Mouse (Mus musculus) erythroblast, embryonic 14.5 days (primary cell): ENCODE measurements at regions not wholly inside any gene's neighbourhood (a gene's known extent, or its start where the extent isn't known, plus 50 kb on each side); places are given as distances from the start of the nearest gene placed in this dataset.
"Not testable (repeated sequence)": the region's sequence is repeated elsewhere in the genome, so short reads cannot be mapped to it uniquely, and the experiment has no call there.

Experiments used
- H3K27me3 ChIP-seq: 2 replicates; pipeline ENCODE4 v1.6.1; 2012; ENCODE audit warnings: inconsistent platforms; ENCODE audit not compliant: control insufficient read depth
- H3K36me3 ChIP-seq: 2 replicates; pipeline ENCODE4 v1.6.1; 2012; ENCODE audit warnings: mild to moderate bottlenecking, inconsistent platforms; ENCODE audit not compliant: control insufficient read depth
- H3K4me1 ChIP-seq: 2 replicates; pipeline ENCODE4 v1.6.1; 2012; ENCODE audit warnings: inconsistent platforms; ENCODE audit not compliant: control insufficient read depth
- H3K4me3 ChIP-seq: replicated peaks from 2 replicates; pipeline ENCODE3; 2012; ENCODE audit warnings: moderate library complexity, mild to moderate bottlenecking, inconsistent platforms
- H3K9me3 ChIP-seq: 2 replicates; pipeline ENCODE4 v1.6.1; 2012; ENCODE audit warnings: low read length, inconsistent platforms, mixed read lengths; ENCODE audit not compliant: control insufficient read depth
- GATA1 ChIP-seq: IDR thresholded peaks from 2 replicates; pipeline ENCODE4 v1.6.1; 2012; ENCODE audit warnings: low read length, inconsistent platforms, mixed read lengths
- TAL1 ChIP-seq: IDR thresholded peaks from 3 replicates; pipeline ENCODE4 v1.6.1; 2012; ENCODE audit warnings: low read length, inconsistent platforms, mixed read lengths

GRCm38 (mm10) chr1:7388627-7389026 is 2580.9 kb downstream of the Gm37988 start:
- Histone ChIP-seq H3K4me1 (no peaks in the 10 kb centered on the region), H3K4me3 (no peak overlapping the region), H3K36me3 (no peaks in the 10 kb centered on the region; the same call in 1 of the 2 replicates), H3K9me3 (no peaks in the 10 kb centered on the region), H3K27me3 (no peaks in the 10 kb centered on the region)
- TF ChIP-seq GATA1: no peak
- TF ChIP-seq TAL1: no peak

- TF ChIP-seq GATA1 (no peak), TAL1 (no peak)
- no peaks in the 10 kb centered on the region for H3K27me3 ChIP-seq
- peaks cover 15% of the 10 kb centered on the region for H3K4me1 ChIP-seq
- no peaks in the 10 kb centered on the region for H3K9me3 ChIP-seq
- no peak overlapping the region for H3K4me3 ChIP-seq
- H3K36me3 ChIP-seq: no peaks in the 10 kb centered on the region; the same call in none of the 2 replicates
These were observed 2585.8 kb downstream of the Gm37988 start for GRCm38 (mm10) chr1:7393508-7393907.

- Histone ChIP-seq H3K9me3 (no peaks in the 10 kb centered on the region), H3K36me3 (no peaks in the 10 kb centered on the region; the same call in 1 of the 2 replicates), H3K4me3 (no peak overlapping the region), H3K4me1 (peaks cover 15% of the 10 kb centered on the region), H3K27me3 (no peaks in the 10 kb centered on the region)
- TF ChIP-seq GATA1: no peak
- no peak for TF ChIP-seq TAL1
These were observed 2586.5 kb downstream of the Gm37988 start for GRCm38 (mm10) chr1:7394161-7394560.

GRCm38 (mm10) chr1:7395527-7395926 is 2587.8 kb downstream of the Gm37988 start:
- H3K27me3 ChIP-seq: no peaks in the 10 kb centered on the region
- H3K4me3 ChIP-seq: no peak overlapping the region
- H3K36me3 ChIP-seq: no peaks in the 10 kb centered on the region; the same call in 1 of the 2 replicates
- TF ChIP-seq GATA1 (no peak), TAL1 (no peak)
- H3K4me1 ChIP-seq: peaks cover 15% of the 10 kb centered on the region
- H3K9me3 ChIP-seq: no peaks in the 10 kb centered on the region

DNA sequence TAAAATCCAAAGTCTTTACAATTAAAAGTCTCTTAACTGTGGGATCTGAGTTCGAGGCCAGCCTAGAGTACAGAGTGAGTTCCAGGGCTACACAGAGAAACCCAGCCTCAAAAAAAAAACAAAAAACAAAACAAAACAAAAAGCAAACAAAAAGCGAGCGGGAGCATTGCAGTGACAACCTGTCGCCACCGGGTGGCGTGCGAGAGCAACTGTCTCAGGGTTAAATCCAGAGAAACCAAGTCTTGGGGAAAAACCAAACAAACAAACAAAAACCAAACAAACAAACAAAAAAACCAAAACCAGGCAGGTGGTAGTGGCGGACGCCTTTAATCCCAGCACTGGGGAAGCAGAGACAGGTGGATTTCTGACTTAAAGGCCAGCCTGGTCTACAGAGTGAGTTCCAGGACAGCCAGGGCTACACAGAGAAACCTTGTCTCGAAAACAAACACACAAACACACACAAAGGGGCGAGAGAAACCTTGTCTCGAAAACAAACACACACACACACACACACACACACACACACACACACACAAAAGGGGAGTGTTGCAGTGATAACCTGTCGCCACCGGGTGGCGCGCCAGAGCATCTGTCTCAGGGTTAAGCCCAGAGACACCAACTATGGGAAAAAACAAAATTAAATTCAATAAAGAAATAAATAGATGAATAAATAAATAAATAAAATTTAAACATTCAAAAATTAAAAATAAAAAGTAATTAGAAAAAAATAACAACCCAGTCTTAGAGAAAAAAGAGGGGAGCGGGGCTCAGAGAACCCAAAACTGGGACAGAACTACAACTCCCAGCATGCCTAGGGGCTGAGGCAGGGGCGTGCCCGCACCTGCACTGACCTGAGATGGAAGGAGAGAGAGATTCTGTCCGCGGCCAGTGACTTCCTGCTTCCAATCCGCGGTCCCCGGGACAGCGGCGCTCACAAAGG is 2589.4 kb downstream of the Gm37988 start:
- Histone ChIP-seq H3K27me3 (no peaks in the 10 kb centered on the region), H3K4me3 (peak overlapping the region; percentile 86), H3K4me1 (peaks cover 15% of the 10 kb centered on the region), H3K36me3 (no peaks in the 10 kb centered on the region; the same call in 1 of the 2 replicates), H3K9me3 (no peaks in the 10 kb centered on the region)
- TF ChIP-seq TAL1 (no peak), GATA1 (no peak)

DNA sequence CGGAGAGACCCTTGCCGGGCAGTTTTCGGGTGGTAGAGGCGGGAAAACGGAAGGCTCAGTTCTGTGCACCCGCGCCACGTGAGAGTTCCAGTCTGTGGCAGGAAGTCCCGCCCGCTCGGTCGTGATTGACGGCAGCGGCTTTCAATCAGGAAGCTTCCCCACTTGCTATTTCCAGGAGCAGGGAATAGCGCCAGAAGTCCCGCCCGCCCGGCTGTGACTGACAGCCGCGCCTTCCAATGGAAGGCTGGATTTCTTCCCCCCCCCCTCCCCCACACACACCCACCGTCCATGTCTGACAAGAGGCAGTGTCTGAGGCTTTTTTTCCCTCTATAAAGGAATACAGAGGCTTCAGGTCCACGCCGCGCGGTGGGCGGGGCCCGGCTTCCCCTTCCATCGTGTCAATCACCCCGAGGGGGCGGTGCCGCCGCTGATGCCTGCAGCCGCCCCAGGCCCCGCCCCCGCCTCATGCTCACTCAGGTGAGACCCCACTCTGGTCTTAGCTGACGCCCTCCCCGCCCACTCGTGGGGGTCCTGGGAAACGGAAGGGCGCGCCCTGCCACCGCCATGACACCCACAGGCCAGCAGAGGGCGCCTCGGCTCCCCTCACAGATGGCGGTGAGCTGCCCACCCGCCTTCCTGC is 2590.2 kb downstream of the Gm37988 start:
- H3K4me3 ChIP-seq: peak overlapping the region; percentile 86
- no peaks in the 10 kb centered on the region for H3K27me3 ChIP-seq
- TF ChIP-seq GATA1 (no peak), TAL1 (no peak)
- H3K36me3 ChIP-seq: no peaks in the 10 kb centered on the region; the same call in 1 of the 2 replicates
- H3K9me3 ChIP-seq: no peaks in the 10 kb centered on the region
- peaks cover 15% of the 10 kb centered on the region for H3K4me1 ChIP-seq

- Histone ChIP-seq H3K9me3 (no peaks in the 10 kb centered on the region), H3K36me3 (no peaks in the 10 kb centered on the region; the same call in 1 of the 2 replicates), H3K27me3 (no peaks in the 10 kb centered on the region), H3K4me1 (peaks cover 15% of the 10 kb centered on the region), H3K4me3 (peak overlapping the region; percentile 86)
- no peak for TF ChIP-seq TAL1
- TF ChIP-seq GATA1: no peak
These were observed 2591.1 kb downstream of the Gm37988 start for GRCm38 (mm10) chr1:7398678-7399218.

- H3K36me3 ChIP-seq, H3K9me3 ChIP-seq, H3K27me3 ChIP-seq, H3K4me3 ChIP-seq, H3K4me1 ChIP-seq: not testable (repeated sequence)
These were observed 2598.0 kb downstream of the Gm37988 start for GRCm38 (mm10) chr1:7405651-7406050.

- H3K4me3 ChIP-seq: no peak overlapping the region
- no peaks in the 10 kb centered on the region for H3K36me3 ChIP-seq
- H3K9me3 ChIP-seq: no peaks in the 10 kb centered on the region
- TF ChIP-seq GATA1 (no peak), TAL1 (no peak)
- no peaks in the 10 kb centered on the region for H3K27me3 ChIP-seq
- H3K4me1 ChIP-seq: no peaks in the 10 kb centered on the region
These were observed 2606.8 kb downstream of the Gm37988 start for GRCm38 (mm10) chr1:7414444-7414843.
